Mouse (Mus musculus): ENCODE measurements around the gene Thap7.
A peak's percentile ranks its signal among the peaks of the same experiment; 100 is the strongest.
"Not testable (repeated sequence)": the region's sequence is repeated elsewhere in the genome, so short reads cannot be mapped to it uniquely, and the experiment has no call there.

Gene Thap7

DNA sequence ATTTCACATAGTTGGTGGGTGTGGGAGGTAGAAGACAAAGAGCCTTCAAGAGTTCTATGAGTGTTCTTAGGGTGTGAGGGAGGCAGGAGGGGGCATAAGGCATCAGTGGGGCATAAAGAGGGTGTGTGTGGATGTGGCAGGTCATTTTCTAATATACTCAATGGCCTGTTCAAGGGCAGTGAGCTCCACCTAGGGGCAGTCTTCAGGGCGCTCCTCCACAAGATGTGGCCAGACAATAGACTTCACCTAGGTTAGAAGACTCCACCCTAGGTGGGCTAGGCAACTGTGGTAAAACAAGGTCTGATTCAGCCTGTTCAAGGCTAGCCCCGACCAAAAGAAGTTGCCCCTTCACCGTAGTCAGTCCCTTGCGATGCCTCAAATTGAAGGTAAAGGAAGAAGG, 1.3 kb upstream of the Thap7 start:
- DNase-seq (ENCODE audit: low read depth, low spot score) = no peak

DNA sequence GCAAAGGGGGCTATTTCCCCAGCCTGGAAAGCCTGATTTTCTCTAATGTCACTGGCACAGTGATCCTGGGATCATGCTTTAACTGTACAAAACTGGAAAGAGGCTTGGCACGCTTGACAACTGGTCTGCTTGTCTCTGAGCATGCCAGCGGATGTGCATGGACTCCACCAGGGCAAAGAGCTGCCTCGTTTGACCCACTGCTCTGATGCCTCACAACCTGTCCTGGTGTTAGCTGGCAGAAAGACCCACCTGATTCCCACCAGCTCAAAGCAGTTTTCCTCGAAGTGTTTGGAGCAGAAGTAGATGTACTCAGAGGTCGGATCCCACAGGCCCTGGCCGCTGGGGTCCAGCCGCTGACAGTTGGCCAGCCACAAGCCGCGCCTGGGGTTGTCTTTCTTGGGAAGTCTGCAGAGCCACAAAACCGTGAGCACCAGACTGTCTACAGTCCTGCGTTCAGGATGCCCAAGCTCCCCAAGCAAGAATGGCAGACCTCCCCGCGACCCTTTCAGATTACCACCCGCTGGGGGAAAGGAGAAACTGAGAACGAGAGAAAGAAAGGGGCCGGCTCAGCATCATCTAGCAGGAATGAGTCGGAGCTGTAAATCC, 852 bp downstream of the Thap7 start:
- DNase-seq (ENCODE audit: low read depth, low spot score) = no peak

DNA sequence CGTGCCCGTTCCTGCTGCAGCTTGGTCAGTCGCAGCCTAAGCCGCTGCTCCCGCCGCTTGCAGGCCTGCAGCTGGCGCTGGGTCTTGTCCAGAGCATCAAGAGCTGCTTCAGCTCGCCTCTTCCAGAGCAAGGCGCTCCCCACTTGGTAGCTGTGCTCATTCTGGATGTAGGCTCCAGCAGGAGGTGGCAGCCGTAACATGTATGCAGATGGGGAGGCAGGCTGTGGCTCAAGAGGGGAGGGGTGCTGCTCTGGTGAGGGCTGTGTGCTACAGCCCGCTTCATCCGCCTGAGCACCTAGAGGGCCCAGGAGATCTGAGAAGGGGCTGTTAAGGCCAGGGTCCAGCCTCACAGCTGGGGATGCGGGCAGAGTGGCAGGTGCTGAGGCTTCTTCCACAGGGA, 2.7 kb downstream of the Thap7 start:
- no peak for DNase-seq (ENCODE audit: low read depth, low spot score)

DNA sequence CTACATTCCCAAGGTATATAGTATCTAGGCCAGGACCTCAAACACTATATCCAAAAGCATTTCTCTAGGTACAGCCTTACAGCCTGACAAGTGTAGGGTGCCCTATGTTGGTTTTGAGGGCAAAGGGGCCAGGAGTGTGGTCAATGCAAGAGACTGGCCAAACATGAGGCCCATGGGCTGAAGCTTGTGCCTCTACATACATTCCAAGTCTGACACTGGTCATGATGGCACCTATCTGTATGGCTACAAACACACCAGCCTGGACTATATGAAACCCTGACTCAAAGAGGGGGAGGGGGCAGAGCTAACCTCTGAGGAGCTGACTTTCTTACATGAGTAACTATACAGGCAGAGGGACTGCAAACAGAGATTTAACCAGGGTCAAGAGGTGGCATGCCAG, 3.3 kb downstream of the Thap7 start:
- DNase-seq (ENCODE audit: low read depth, low spot score) = no peak

DNA sequence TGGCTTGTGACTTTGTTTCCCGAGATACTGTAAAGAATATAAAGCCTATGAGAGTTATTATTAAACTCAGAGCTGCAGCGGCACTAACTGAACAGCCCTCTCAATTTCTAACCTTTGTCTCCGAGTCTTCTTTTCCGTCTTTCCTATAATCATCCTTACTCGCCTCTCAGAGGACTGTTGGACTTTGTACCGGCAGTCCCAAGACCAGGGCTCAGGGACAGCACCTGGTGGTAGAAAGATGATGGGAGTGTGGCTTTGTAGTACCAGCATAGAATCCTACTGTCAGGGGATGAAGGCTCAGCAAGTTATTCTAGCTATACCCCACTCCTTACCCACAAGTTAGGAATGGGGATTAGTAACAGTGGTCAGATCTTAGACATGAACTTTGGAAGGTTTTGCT, 4.7 kb downstream of the Thap7 start:
- no peak for DNase-seq (ENCODE audit: low read depth, low spot score)

DNA sequence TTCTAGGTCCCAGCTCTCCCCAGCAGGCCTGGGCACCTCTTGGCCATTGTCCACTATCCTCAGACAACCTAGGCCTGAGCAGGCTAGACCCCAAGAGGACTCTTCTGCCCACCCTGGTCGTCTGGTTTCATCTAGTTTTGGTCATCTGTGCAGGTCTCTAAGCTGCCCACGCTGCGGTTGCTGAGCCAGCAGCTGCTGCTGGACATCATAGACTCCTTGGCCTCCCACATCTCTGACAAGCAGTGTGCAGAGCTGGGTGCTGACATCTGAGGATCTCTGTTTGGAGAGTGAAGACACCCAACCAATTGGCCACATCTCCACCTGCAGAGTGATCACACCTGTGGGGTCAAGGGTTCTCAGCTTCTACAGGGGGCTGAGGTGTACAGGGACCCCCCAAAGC, 5.4 kb downstream of the Thap7 start:
- DNase-seq (ENCODE audit: low read depth, low spot score) = no peak

DNA sequence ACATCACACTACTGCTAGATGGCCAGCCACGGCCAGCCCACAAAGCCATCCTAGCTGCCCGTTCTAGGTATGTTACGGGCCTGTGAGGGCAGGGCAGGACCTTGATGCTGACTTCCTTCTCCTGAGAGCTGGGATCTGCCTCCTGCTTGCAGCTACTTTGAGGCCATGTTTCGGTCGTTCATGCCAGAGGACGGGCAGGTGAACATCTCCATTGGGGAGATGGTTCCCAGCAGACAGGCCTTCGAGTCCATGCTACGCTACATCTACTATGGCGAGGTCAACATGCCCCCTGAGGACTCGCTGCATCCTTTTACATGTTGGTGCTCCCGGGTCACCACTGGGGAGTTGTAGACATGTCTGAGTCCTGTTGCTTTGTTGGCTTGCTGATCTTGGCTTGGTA, 6.8 kb downstream of the Thap7 start:
- no peak for DNase-seq (ENCODE audit: low read depth, low spot score)

DNA sequence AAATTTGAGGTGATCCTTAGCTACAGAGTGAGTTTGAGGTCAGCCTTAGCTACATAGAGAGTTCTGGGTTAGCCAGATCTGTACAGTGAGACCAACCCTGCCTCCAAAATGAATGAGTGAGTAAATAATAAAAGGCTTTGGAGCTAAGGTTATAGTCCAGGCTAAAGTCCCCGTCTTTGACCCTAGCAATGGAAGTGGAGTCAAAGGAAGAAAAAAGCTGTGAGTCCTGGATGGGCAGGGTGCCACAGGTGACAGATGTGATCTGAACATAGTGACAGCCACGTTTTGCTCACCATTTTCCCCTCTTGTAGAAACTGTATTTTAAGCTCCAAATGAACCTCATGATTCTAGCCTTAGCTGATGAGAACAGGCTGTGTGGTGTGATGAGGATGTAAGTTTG, 12.0 kb downstream of the Thap7 start:
- no peak for DNase-seq (ENCODE audit: low read depth, low spot score)

DNA sequence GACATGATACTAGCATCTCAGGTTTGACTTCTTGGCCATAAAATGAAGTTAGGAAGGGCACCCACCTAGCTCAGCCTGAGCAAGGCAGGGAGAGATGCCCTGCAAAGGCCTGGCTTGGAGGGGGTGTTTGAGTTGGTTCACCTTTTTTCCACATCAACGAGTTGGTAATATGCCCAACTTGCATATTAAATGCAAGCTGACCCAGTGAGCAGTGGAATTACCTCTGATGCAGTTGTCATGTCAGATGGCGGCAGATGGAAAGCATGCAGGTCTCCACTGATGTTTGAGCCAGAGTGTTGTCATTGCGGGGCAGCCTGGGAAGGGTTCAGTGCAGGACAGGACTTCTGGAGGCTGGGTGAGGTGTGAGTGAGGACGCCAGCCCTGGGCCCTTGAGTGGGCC, 19.5 kb downstream of the Thap7 start:
- no peak for DNase-seq (ENCODE audit: low read depth, low spot score)

DNA sequence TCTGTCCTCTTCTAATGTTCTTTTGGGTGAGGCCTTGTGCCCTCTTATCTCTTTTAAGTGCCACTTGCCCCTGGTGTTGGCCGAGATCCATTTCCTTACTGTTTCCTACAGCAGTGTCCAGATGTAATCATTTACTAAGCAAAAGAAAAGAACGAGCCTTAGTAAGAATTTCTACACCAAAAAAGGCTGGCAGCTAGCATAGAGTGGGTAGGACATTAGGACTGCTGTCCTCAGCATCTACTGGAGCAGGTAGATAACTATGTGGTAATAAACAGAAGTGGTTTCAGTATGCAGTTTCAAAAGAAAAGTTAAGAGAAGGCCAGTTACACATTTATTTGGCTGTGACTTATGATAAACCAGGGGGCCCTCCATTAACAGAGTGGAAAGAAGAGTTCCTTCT, 20.2 kb downstream of the Thap7 start:
- DNase-seq (ENCODE audit: low read depth, low spot score) = no peak

DNA sequence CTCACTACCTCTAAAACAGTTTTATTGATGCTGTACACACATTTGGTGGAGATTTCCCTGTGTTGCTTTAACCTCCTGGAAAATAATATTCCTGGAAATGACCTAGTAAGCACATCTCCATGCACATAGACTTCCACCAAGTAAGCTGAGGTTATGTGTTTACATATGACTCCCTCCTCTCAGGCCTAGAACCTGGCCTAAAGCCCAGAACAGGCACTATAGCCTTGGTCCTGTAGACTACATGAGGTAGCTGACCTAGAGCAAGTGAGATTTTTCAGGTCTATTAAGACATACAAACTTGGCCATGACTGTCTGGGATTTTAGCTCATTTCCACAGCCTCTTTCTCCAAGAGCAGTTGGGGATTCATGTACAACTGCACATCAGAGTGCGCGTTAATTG, 20.8 kb downstream of the Thap7 start:
- no peak for DNase-seq (ENCODE audit: low read depth, low spot score)

DNA sequence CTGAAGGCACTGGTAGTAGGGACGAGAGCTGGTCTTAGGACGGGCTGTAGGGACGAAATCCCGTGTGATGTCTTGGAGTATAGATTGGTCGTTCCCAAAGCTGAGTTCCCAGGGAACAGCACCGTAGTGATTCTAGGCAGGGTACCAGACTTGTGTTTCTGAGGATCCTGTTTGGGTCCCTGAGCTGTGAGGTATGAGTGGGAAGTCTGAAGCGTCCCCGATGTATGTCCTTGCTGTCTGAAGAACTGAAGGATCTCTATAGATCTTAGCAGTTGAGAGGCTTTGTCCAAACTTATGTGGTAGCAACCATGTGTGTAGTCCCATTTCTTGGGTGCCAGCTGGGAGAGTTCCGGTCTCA, 21.7 kb downstream of the Thap7 start:
- DNase-seq (ENCODE audit: low read depth, low spot score) = no peak

DNA sequence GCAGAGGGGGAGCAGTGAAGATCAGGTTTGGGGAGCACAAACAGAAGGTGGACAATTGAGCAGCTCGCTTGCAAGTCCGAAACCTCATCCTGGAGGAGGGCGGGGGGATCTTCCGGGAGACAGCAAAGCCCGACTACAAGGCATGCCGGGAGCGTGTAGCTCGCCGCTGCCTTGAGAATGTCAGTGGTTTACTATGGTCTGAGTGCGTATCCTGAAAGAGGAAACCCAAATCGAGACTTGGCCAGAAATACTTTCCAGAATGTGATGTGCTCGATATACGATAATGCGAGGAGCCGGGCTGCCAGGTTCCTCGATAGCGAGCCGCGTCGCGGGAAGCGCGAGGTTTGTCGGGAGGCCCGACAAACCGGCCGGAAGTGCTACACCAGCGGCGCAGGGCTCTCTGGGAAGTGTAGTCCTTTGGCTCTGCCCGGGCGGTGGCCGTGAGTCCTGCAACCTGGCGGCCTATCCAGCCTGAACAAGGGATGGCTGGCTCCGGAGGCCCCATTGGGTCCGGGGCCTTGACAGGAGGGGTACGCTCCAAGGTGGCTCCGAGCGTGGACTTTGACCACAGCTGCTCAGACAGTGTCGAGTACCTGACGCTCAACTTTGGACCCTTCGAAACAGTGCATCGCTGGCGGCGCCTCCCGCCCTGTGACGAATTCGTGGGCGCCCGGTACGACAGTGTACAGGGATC, 22.2 kb downstream of the Thap7 start, which contains the start of gene Lztr1:
Lztr1 (plus strand) TSS at position 143 of the 694 bp plus-strand sequence.
- peak; percentile 86 for DNase-seq (ENCODE audit: low read depth, low spot score)

DNA sequence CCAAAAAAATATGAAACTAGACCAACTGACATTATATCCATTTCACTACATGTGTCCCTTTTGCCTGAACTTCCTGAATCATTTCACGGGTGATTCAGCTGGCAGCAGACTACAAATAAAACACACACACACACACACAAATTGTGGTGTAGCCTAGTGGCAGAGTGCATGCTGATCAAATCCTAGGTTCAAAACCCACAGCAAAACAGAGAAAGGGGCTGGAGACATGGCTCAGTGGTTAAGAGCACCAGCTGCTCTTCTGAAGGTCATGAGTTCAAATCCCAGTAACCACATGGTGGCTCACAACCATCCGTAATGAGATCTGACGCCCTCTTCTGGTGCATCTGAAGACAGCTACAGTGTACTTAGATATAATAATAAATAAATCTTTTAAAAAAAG, 22.9 kb downstream of the Thap7 start:
- not testable (repeated sequence) for DNase-seq (ENCODE audit: low read depth, low spot score)

DNA sequence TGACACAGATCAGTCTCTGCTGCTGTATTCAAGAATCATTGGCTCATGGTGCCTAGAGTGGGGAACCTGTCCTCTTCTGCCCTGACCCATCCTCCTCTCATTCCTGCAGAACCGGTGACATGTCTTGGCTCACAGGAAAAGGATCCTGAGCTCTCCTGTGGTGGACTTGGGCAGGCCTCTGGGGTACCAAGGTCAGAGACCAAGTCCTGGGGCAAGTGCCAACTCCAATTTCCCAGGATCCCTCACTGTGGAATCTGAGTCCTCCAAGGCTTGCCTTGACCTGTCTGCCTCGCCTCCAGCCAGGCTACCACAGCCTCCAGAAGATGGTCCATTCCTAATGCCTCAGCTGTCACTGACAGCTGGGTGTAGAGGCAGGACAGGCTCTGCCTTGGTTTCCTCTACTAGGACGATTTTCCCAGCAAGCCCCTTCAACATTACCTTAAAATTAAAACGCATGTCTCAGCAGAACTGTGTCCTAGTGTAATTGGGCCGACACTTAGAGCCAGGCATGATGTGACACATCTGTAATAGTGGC, 23.9 kb downstream of the Thap7 start:
- DNase-seq (ENCODE audit: low read depth, low spot score) = no peak

DNA sequence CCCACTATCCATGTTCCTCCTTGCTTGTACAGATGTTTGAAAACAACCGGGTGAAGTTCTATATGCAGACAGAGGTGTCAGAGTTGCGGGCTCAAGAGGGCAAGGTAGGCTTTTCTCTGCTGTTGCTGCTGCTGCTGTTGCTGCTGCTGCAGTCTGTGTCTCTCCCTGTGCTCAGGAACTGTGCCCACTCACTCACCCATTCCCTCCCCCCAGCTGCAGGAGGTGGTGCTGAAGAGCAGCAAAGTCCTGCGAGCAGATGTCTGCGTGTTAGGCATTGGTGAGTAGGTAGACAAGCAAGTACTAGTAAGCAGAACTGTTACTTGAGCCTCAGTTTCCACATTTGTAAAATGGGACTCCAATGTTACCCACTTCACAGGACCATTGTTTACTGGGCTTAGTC, 28.3 kb downstream of the Thap7 start:
- no peak for DNase-seq (ENCODE audit: low read depth, low spot score)

DNA sequence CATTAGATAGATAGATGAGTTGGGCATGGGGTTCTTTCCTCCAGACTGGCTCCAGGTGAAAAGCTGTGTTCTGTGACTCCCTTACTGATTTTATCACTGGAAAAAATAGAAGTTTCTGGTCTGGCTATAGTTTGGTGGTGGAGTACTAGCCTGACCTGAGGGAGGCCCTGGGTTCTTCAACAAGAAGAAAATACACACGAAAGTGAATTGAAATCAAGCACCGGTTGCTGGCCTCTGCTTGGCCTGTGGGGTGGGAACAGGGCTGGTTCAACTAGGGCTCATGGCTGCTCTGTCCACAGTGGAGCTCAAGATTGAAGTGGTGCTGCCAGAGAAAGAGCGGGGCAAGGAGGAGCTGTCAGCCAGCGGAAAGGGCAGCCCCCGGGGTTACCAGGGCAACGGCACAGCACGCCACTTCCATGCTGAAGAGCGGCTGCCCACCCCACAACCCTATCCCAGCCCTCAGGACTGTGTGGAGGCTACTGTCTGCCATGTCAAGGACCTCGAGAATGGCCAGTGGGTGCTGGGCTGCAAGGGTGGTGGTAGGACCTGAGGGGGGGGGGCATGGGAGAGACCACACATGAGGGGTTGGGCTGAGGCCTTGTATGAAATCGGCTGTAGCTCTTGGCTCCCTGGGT, 31.6 kb downstream of the Thap7 start:
- DNase-seq (ENCODE audit: low read depth, low spot score) = peak; percentile 20

DNA sequence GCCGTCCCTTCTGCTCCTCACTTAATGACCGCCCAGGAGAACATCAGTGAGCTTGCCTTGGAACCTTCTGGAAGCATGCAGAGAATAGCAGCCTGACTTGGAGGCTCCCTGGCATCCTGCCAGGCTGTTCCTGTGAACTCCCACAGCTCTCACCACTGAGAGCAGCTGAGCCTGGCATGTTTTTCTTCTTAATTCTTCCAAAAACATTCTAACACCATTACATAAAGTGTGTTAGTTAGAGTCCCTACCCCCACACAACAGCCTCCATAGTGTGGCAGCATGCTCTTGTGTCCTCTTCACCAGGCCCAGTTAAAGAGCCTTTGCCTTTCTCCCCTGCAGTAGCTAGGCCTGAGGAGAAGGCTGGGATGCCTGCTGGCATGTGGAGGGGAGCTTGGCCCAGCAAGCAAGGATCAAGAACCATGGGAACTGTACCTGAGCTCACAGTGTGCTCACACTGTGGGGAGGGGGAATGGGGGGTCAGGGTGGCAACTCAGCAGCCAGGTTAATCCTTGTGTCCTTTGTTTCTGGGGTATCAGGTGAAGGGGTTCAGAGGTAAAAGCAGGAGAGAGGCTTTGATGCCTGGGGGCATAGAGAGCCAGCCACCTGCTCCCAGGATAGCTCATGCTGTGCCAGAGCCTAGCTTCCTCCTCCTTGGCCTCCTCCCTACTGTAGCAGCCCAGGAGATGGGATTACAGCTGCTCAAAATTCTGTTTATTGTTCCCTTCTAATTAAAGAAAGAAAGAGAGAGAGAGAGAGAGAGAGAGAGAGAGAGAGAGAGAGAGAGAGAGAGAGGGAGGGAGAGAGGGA, 34.2 kb downstream of the Thap7 start:
- no peak for DNase-seq (ENCODE audit: low read depth, low spot score)

DNA sequence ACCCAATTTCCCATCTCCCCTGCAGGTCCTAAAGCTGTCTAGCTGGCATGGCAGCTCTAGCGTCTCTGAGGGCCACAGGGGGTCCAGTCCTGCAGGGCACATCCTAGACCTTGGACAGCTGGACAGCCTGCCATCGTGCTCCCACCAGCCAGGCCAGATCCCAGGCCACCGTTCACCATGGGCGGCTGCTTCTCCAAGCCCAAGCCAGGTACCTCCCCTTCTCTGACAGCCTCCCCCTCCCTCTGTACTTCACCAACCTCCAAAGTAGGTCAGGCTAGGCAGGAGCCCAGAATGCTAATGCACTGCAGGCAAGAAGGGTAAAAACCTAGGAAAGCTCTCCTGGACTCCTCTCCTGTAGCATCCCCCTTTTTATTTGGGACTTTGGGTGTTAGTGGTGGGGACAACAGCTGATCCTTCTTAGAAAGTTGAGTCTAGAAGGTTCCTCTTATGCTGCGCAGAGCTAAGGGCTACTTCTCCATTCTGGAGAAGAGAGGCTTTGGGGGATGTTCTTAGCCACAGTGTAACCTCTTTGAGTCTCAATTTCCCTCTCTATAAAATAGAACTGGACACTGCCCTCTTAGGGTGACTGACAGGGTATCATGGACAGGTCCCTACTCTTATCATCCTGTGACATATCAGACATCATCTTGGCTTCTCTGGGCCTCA, 38.9 kb downstream of the Thap7 start:
- DNase-seq (ENCODE audit: low read depth, low spot score) = no peak

DNA sequence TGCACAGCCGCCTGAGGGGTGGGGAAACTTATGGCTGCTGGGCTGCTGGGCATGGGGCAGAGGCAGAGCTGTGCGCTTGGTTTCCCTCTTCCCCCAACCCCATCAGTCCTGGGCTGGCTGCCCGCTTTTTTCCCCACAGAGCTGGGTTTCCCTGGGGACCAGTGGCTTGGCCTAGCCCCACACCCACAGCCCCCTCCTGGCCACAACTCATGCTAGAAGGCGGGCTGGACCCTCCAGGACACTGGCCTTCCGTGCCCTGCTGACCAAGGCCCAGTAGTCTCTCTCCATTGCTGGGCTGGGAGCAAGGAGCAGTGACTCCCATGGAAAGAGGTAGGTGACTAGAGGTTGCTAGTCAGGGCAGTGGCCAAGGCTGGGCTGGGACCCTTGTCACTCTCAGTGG, 39.8 kb downstream of the Thap7 start:
- no peak for DNase-seq (ENCODE audit: low read depth, low spot score)

DNA sequence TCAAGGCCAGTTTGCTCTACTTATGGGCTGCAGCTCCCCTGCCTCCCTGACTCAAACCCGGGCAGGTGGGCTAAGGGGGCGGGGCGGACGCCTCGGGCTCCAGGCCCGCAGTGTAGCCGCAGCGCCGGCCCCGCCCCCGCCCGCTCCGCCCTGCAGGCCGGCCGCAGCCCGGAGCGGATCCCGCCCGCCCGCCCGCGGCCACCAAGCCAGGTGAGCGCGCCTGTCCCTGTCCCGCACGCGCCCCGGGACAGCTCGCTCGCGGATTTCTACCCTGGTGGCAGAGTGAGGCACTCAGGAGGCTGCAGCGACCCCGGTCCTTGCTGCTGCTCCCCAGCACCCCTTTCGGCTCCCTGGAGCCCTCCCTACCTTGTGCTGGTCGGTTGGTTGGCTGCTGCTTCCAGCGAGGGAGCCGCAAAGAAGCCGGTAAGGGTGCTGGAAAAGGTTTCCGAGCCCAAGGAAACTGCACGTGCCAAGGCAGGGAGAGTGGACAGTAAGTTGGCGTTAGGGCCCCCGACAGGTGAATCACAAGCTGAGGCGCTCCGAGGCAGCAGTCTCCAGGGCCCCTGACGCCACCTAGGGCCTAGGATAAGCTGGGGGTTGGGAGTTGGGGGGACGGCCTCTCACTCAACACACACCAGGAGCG, 41.3 kb downstream of the Thap7 start, which contains the start of gene Aifm3:
Aifm3 (plus strand) TSS at position 143 of the 643 bp plus-strand sequence.
- DNase-seq (ENCODE audit: low read depth, low spot score) = no peak

All from forelimb bud, embryonic 11.5 days (tissue).